Mouse (Mus musculus) thymus, postnatal 10 days (tissue): ENCODE measurements around the gene Gm20388.

Source experiments
- DNase-seq, 2 experiments: peaks; one replicate each; pipeline ENCODE4 v3.0.0; 2021; ENCODE audit warnings: low spot score in 2 of 2

Gm20388 gene

GRCm38 (mm10) chr8:120042542-120043312 is 132.1 kb downstream of the Gm20388 start:
- no peak for DNase-seq

- no peak for DNase-seq
These were observed 134.3 kb downstream of the Gm20388 start for GRCm38 (mm10) chr8:120044907-120045306.

- DNase-seq: no peak
These were observed 134.8 kb downstream of the Gm20388 start for GRCm38 (mm10) chr8:120045471-120045870.

GRCm38 (mm10) chr8:120046258-120047020 is 135.8 kb downstream of the Gm20388 start:
- DNase-seq: no peak

GRCm38 (mm10) chr8:120049949-120050348 is 139.3 kb downstream of the Gm20388 start:
- DNase-seq: peak; percentile 61 to 65

- DNase-seq: no peak
These were observed 139.7 kb downstream of the Gm20388 start for GRCm38 (mm10) chr8:120050376-120050775.

- peak; percentile 50 to 52 for DNase-seq
These were observed 140.4 kb downstream of the Gm20388 start for GRCm38 (mm10) chr8:120051006-120051405.

GRCm38 (mm10) chr8:120051908-120052307 is 141.3 kb downstream of the Gm20388 start:
- DNase-seq: no peak

- DNase-seq: no peak
These were observed 141.7 kb downstream of the Gm20388 start for GRCm38 (mm10) chr8:120052318-120052717.

- DNase-seq: no peak
These were observed 144.2 kb downstream of the Gm20388 start for GRCm38 (mm10) chr8:120054833-120055232.

- no peak for DNase-seq
These were observed 146.4 kb downstream of the Gm20388 start for GRCm38 (mm10) chr8:120057078-120057477.

GRCm38 (mm10) chr8:120062742-120063141 is 152.1 kb downstream of the Gm20388 start:
- DNase-seq: no peak

GRCm38 (mm10) chr8:120063326-120063725 is 152.7 kb downstream of the Gm20388 start:
- peak; percentile 41 to 48 for DNase-seq

- no peak for DNase-seq
These were observed 155.0 kb downstream of the Gm20388 start for GRCm38 (mm10) chr8:120065611-120066010.

GRCm38 (mm10) chr8:120066226-120066625 is 155.6 kb downstream of the Gm20388 start:
- no peak for DNase-seq

GRCm38 (mm10) chr8:120067936-120068668 is 157.5 kb downstream of the Gm20388 start:
- peak; percentile 34 to 41 for DNase-seq

- DNase-seq: peak; percentile 51 to 78
These were observed 161.0 kb downstream of the Gm20388 start for GRCm38 (mm10) chr8:120071684-120072083.

GRCm38 (mm10) chr8:120072259-120072658 is 161.6 kb downstream of the Gm20388 start:
- no peak for DNase-seq

GRCm38 (mm10) chr8:120072827-120073226 is 162.2 kb downstream of the Gm20388 start:
- DNase-seq: no peak

GRCm38 (mm10) chr8:120074516-120074915 is 163.9 kb downstream of the Gm20388 start:
- no peak for DNase-seq

- DNase-seq: no peak
These were observed 164.7 kb downstream of the Gm20388 start for GRCm38 (mm10) chr8:120075347-120075746.

- peak; percentile 46 to 89 for DNase-seq
These were observed 167.4 kb downstream of the Gm20388 start for GRCm38 (mm10) chr8:120078080-120078479.
